Mouse (Mus musculus) spleen, postnatal 14 days (tissue): Measurements from ENCODE around the gene Rnaseh2a.
"Not testable (repeated sequence)": the region's sequence is repeated elsewhere in the genome, so short reads cannot be mapped to it uniquely, and the experiment has no call there.

Experiments used
- DNase-seq, 2 experiments: peaks; one replicate each; pipeline ENCODE4 v3.0.0; 2021 to 2022; ENCODE audit warnings: low spot score in 2 of 2

Gene Rnaseh2a

GRCm38 (mm10) chr8:84934860-84935259 lies 34.7 kb downstream of the Rnaseh2a start:
- DNase-seq = no peak

- no peak for DNase-seq
Observed at GRCm38 (mm10) chr8:84933767-84934559, 35.6 kb downstream of the Rnaseh2a start.

GRCm38 (mm10) chr8:84930582-84930981 lies 39.0 kb downstream of the Rnaseh2a start:
- DNase-seq = no peak

GRCm38 (mm10) chr8:84928456-84929306 lies 40.9 kb downstream of the Rnaseh2a start:
- peak; percentile 43 to 60 for DNase-seq

GRCm38 (mm10) chr8:84927513-84927912 lies 42.1 kb downstream of the Rnaseh2a start:
- DNase-seq = no peak

- no peak for DNase-seq
Observed at GRCm38 (mm10) chr8:84925557-84925956, 44.0 kb downstream of the Rnaseh2a start.

- no peak for DNase-seq
Observed at GRCm38 (mm10) chr8:84921596-84921995, 48.0 kb downstream of the Rnaseh2a start.

- no peak for DNase-seq
Observed at GRCm38 (mm10) chr8:84918646-84919045, 50.9 kb downstream of the Rnaseh2a start.

GRCm38 (mm10) chr8:84917781-84918180 lies 51.8 kb downstream of the Rnaseh2a start:
- DNase-seq = no peak

GRCm38 (mm10) chr8:84915269-84915668 lies 54.3 kb downstream of the Rnaseh2a start:
- DNase-seq = no peak

- DNase-seq = peak in 1 of 2 experiments; percentile 50
Observed at GRCm38 (mm10) chr8:84913960-84914359, 55.6 kb downstream of the Rnaseh2a start.

GRCm38 (mm10) chr8:84913502-84913900 lies 56.1 kb downstream of the Rnaseh2a start:
- no peak for DNase-seq

- peak; percentile 75 to 76 for DNase-seq
Observed at GRCm38 (mm10) chr8:84912895-84913501, 56.6 kb downstream of the Rnaseh2a start.

GRCm38 (mm10) chr8:84912391-84912790 lies 57.2 kb downstream of the Rnaseh2a start:
- DNase-seq = no peak

- DNase-seq = no peak
Observed at GRCm38 (mm10) chr8:84911854-84912253, 57.7 kb downstream of the Rnaseh2a start.

GRCm38 (mm10) chr8:84910551-84910950 lies 59.0 kb downstream of the Rnaseh2a start:
- DNase-seq = no peak

GRCm38 (mm10) chr8:84909949-84910348 lies 59.6 kb downstream of the Rnaseh2a start:
- no peak for DNase-seq

- DNase-seq = no peak
Observed at GRCm38 (mm10) chr8:84909162-84909767, 60.3 kb downstream of the Rnaseh2a start.

GRCm38 (mm10) chr8:84908421-84909161 lies 61.0 kb downstream of the Rnaseh2a start, which contains the start of gene Dnase2a:
Gene Dnase2a (plus strand): TSS chr8:84908560.
- peak; percentile 92 to 94 for DNase-seq

GRCm38 (mm10) chr8:84907979-84908378 lies 61.6 kb downstream of the Rnaseh2a start:
- not testable (repeated sequence) for DNase-seq

GRCm38 (mm10) chr8:84907493-84907892 lies 62.1 kb downstream of the Rnaseh2a start:
- DNase-seq = no peak
